Mouse (Mus musculus): Measurements from ENCODE around the gene Ceacam20. TPM values are rescaled to one million over a fixed set of nuclear protein-coding genes. Genes with fewer than 3 reads are reported as not detected.
A peak's percentile ranks its signal among the peaks of the same experiment; 100 is the strongest.

The Ceacam20 gene
- polyA plus RNA-seq, 1 experiment, result not detected

- DNase-seq (ENCODE audit: low read depth), result no peak
Measured at GRCm38 (mm10) chr7:19935171-19935751, 30.0 kb upstream of the Ceacam20 start.

GRCm38 (mm10) chr7:19935961-19936360 is 29.3 kb upstream of the Ceacam20 start:
- no peak for DNase-seq (ENCODE audit: low read depth)
- no peak for TF ChIP-seq POLR2A (IDR thresholded peaks at IDR 0.05; ENCODE audit: borderline replicate concordance, extremely low read depth, insufficient read depth, insufficient read length, poor library complexity, severe bottlenecking)
- TF ChIP-seq CTCF (IDR thresholded peaks at IDR 0.05; ENCODE audit: borderline replicate concordance, extremely low read depth, insufficient read depth, insufficient read length), result no peak

More at GRCm38 (mm10) chr7:19935171-19935751, 30.0 kb upstream of the Ceacam20 start:
- TF ChIP-seq POLR2A (IDR thresholded peaks at IDR 0.05; ENCODE audit: borderline replicate concordance, extremely low read depth, insufficient read depth, insufficient read length, poor library complexity, severe bottlenecking), result no peak
- no peak for TF ChIP-seq CTCF (IDR thresholded peaks at IDR 0.05; ENCODE audit: borderline replicate concordance, extremely low read depth, insufficient read depth, insufficient read length)

- no peak for DNase-seq (ENCODE audit: low read depth)
Measured at GRCm38 (mm10) chr7:19937229-19937821, 27.9 kb upstream of the Ceacam20 start.

GRCm38 (mm10) chr7:19939555-19940235 is 25.5 kb upstream of the Ceacam20 start:
- TF ChIP-seq POLR2A (IDR thresholded peaks at IDR 0.05; ENCODE audit: borderline replicate concordance, extremely low read depth, insufficient read depth, insufficient read length, poor library complexity, severe bottlenecking) (no peak), CTCF (IDR thresholded peaks at IDR 0.05; ENCODE audit: borderline replicate concordance, extremely low read depth, insufficient read depth, insufficient read length) (no peak)
- DNase-seq (ENCODE audit: low read depth), result peak; percentile 58

More at GRCm38 (mm10) chr7:19937229-19937821, 27.9 kb upstream of the Ceacam20 start:
- TF ChIP-seq POLR2A (IDR thresholded peaks at IDR 0.05; ENCODE audit: borderline replicate concordance, extremely low read depth, insufficient read depth, insufficient read length, poor library complexity, severe bottlenecking) (no peak), CTCF (IDR thresholded peaks at IDR 0.05; ENCODE audit: borderline replicate concordance, extremely low read depth, insufficient read depth, insufficient read length) (no peak)

GRCm38 (mm10) chr7:19940256-19940655 is 25.0 kb upstream of the Ceacam20 start:
- TF ChIP-seq CTCF (IDR thresholded peaks at IDR 0.05; ENCODE audit: borderline replicate concordance, extremely low read depth, insufficient read depth, insufficient read length), result no peak
- TF ChIP-seq POLR2A (IDR thresholded peaks at IDR 0.05; ENCODE audit: borderline replicate concordance, extremely low read depth, insufficient read depth, insufficient read length, poor library complexity, severe bottlenecking), result no peak
- no peak for DNase-seq (ENCODE audit: low read depth)

GRCm38 (mm10) chr7:19944709-19945108 is 20.5 kb upstream of the Ceacam20 start:
- no peak for DNase-seq (ENCODE audit: low read depth)
- TF ChIP-seq CTCF (IDR thresholded peaks at IDR 0.05; ENCODE audit: borderline replicate concordance, extremely low read depth, insufficient read depth, insufficient read length), result no peak
- TF ChIP-seq POLR2A (IDR thresholded peaks at IDR 0.05; ENCODE audit: borderline replicate concordance, extremely low read depth, insufficient read depth, insufficient read length, poor library complexity, severe bottlenecking), result no peak

GRCm38 (mm10) chr7:19945201-19945600 is 20.0 kb upstream of the Ceacam20 start:
- DNase-seq (ENCODE audit: low read depth), result no peak
- TF ChIP-seq POLR2A (IDR thresholded peaks at IDR 0.05; ENCODE audit: borderline replicate concordance, extremely low read depth, insufficient read depth, insufficient read length, poor library complexity, severe bottlenecking), result no peak
- TF ChIP-seq CTCF (IDR thresholded peaks at IDR 0.05; ENCODE audit: borderline replicate concordance, extremely low read depth, insufficient read depth, insufficient read length), result no peak

- DNase-seq (ENCODE audit: low read depth), result no peak
- TF ChIP-seq CTCF (IDR thresholded peaks at IDR 0.05; ENCODE audit: borderline replicate concordance, extremely low read depth, insufficient read depth, insufficient read length) (no peak), POLR2A (IDR thresholded peaks at IDR 0.05; ENCODE audit: borderline replicate concordance, extremely low read depth, insufficient read depth, insufficient read length, poor library complexity, severe bottlenecking) (no peak)
Measured at GRCm38 (mm10) chr7:19945821-19946515, 19.2 kb upstream of the Ceacam20 start.

- no peak for DNase-seq (ENCODE audit: low read depth)
- no peak for TF ChIP-seq CTCF (IDR thresholded peaks at IDR 0.05; ENCODE audit: borderline replicate concordance, extremely low read depth, insufficient read depth, insufficient read length)
- TF ChIP-seq POLR2A (IDR thresholded peaks at IDR 0.05; ENCODE audit: borderline replicate concordance, extremely low read depth, insufficient read depth, insufficient read length, poor library complexity, severe bottlenecking), result no peak
Measured at GRCm38 (mm10) chr7:19948956-19949355, 16.3 kb upstream of the Ceacam20 start.

- TF ChIP-seq POLR2A (IDR thresholded peaks at IDR 0.05; ENCODE audit: borderline replicate concordance, extremely low read depth, insufficient read depth, insufficient read length, poor library complexity, severe bottlenecking) (no peak), CTCF (IDR thresholded peaks at IDR 0.05; ENCODE audit: borderline replicate concordance, extremely low read depth, insufficient read depth, insufficient read length) (no peak)
- no peak for DNase-seq (ENCODE audit: low read depth)
Measured at GRCm38 (mm10) chr7:19949996-19950395, 15.2 kb upstream of the Ceacam20 start.

- DNase-seq (ENCODE audit: low read depth), result no peak
- TF ChIP-seq POLR2A (IDR thresholded peaks at IDR 0.05; ENCODE audit: borderline replicate concordance, extremely low read depth, insufficient read depth, insufficient read length, poor library complexity, severe bottlenecking) (no peak), CTCF (IDR thresholded peaks at IDR 0.05; ENCODE audit: borderline replicate concordance, extremely low read depth, insufficient read depth, insufficient read length) (no peak)
Measured at GRCm38 (mm10) chr7:19950589-19950988, 14.6 kb upstream of the Ceacam20 start, which contains the start of gene Igsf23. Gene Igsf23, minus strand, starts transcription at chr7:19950756.
